Mouse (Mus musculus) lung, postnatal 25 days (tissue): ENCODE measurements around the gene Irs2.
A peak's percentile ranks its signal among the peaks of the same experiment; 100 is the strongest.

ENCODE experiments used
- DNase-seq: peaks from one replicate; pipeline ENCODE4 v3.0.0; 2022; ENCODE audit warnings: low spot score

The Irs2 gene

GRCm38 (mm10) chr8:11009431-11010071 lies 1.3 kb upstream of the Irs2 start:
- peak; percentile 78 for DNase-seq

DNA sequence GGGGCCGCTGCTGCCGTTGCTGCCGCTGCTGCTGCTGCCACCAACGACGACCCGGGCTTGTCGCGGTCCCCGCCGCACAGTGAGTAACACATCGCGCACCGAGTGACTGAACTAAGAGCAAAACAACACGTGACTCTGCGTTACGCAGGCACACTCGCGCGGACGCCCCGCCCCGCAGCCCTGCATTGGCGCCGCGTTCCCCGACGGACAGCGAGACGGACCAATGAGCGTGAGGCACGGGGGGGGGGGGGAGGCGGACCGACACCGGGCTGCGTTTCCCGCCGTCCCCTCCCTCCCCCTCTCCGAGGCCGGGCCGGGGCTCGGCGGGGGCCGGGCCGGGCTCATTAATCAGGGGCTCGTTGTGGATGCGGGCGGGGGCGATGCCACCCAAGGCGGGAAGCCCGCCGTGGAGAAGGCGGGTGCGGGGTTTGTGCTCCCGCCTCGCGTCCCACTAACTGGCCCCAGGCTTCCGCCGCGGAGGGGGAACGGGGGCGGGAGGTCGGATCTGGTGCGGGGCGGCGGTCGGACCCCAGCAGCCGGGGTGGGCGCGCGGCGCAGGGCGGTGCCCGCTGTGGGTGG lies 673 bp upstream of the Irs2 start:
- DNase-seq = peak; percentile 97

- no peak for DNase-seq
Measured at GRCm38 (mm10) chr8:11007581-11008378, 478 bp downstream of the Irs2 start.

DNA sequence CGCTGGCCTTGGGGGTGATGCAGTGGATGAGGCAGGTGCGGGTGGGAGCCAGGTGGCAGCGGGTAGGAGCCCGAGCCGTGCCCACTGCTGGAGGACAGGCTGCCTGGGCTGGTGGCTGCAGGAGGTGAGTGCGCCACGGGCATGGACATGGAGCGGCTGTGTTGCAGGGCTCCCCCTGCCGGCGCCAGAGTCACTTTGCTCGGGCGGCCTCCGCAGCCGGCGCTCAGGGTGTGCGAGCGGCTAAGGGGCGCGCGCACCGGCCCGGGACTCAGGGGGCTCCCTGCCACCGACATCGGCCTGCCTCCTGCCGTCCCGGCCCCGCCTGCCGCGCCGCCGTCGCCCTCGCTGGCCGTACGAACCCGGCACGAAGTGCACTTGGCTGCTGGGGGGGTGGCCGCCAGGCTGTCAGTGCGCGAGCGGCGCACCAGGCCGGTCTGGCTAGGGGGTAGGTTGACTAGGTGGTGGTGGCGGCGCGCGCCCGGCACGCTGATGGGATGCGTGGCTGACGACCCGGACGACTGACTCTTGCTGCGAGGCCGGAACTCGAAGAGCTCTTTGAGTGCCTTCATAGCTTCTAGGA lies 1.2 kb downstream of the Irs2 start:
- DNase-seq = peak; percentile 88

DNA sequence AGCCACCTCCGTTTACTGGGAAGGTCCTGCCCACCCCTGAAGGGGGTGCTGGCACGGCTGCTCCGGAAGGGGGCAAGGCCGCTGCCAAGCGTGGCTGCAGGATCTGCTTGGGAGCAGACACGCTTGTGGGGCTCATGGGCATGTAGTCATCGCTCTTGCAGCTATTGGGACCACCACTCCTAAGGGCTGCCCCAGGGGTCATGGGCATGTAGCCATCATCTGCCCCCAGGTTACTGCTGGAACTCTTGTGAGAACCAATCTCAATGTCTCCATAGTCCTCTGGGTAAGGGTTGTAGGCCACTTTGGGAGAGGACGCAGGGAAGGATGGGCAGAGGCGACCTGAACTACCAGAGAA lies 2.0 kb downstream of the Irs2 start:
- DNase-seq = no peak

- no peak for DNase-seq
Measured at GRCm38 (mm10) chr8:11005460-11006275, 2.6 kb downstream of the Irs2 start.

DNA sequence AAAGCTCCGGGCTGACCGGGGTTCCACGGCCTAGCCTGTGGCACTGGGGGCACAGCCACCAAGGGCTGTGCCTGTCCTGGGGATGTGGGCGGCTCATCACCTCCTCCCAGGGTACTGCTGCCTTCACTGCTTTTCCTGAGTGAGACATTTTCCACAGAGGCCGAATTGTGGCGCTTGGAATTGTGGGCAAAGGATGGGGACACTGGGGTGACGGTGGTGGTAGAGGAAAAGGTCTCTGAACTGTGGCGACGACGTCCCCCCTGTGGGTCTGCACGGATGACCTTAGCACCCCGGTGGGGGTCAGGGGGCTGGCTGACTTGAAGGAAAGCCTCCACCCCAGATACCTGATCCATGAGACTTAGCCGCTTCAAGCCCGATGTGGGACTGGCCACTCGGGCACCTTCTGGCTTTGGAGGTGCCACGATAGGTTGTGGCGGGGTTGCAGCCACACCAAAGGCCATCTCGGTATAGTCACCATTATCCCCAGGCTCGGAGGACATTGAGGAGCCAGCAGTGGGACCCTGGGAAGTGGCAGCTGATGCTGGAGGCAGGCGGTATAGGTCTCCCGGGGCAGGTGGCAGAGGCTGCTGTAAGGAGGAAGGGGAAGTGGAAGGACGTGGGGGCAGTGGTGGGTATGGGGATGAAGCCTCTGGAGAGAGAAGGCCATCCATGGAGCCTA lies 3.3 kb downstream of the Irs2 start:
- DNase-seq = no peak

GRCm38 (mm10) chr8:11003917-11004470 lies 4.3 kb downstream of the Irs2 start:
- DNase-seq = no peak

- DNase-seq = no peak
Measured at GRCm38 (mm10) chr8:11003253-11003652, 5.0 kb downstream of the Irs2 start.

DNA sequence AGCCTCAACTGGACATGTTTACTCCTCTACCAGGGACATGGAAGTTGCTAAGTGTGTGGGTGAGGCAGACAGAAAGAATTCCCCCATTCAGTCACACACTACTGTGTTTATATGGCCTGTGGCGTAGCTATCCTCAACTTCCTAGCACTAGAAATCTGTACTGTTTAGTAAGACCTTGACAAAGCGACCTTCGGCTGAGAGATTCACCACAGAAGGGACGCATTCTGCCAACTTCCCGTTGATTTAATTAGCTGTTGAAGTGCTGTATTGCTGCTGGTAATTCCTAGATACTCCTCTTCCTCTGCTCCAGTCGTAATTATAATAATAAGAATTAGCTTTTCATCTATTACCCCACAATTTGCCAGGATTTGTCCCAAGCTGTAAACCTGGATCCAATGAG lies 5.4 kb downstream of the Irs2 start:
- no peak for DNase-seq

DNA sequence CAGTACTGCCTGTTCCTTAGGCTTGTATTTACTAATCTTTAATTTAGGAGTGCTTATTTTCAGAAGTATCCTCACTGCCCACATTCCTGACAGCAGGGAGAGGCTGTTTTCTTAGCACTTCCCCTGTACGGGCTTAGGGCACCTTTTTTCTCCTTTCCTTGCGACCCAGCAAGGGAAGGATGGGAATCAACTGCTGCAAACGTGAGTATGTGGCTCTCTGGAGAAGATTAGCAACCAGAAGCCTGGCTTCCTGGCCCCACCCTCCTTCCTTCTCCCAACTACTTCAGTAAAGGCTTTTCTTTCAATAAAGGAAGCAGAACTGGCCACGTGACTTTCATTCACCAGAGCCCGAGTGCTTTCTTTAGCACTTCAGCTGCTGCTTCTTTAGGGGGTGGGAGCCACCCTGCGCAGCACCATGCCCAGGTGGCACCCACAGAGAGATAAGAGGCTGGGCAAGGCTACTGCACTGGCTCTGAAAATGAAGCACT lies 7.2 kb downstream of the Irs2 start:
- DNase-seq = peak; percentile 73

DNA sequence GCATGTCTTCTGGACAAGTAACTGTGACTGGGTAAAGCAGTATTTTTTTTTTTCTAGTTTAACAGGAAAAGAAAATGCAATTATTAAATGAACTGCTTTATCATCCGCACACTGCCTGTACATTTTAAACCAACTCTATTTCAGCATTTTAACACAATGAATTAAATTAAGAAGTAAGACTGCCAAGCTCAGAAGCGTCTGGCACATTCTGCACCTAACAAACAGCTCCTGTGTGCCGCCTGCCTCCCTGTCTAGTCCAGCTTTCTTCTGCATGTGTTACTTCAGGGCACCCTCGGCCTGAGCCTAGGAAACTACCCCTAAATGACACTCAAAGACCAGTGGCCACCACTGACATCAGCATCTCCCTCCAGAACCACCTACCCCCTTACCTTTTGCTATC lies 8.7 kb downstream of the Irs2 start:
- no peak for DNase-seq

DNA sequence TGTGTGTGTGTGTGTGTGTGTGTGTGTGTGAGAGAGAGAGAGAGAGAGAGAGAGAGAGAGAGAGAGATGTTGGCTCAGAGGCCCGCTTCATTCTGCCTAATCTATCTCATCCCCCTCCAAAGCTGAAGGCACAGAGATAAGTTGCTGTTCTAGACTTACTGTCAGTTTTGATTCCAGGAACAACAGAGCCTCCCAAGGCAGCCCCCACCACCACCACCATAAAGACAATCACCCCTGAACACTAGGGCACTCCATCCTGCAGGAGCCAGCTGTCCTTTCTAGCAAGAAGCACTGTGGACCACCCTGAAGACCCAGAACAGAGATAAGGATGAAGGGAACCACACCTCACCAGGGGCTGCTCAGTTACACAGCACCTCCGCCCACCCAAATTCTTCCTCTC lies 12.0 kb downstream of the Irs2 start:
- DNase-seq = no peak

DNA sequence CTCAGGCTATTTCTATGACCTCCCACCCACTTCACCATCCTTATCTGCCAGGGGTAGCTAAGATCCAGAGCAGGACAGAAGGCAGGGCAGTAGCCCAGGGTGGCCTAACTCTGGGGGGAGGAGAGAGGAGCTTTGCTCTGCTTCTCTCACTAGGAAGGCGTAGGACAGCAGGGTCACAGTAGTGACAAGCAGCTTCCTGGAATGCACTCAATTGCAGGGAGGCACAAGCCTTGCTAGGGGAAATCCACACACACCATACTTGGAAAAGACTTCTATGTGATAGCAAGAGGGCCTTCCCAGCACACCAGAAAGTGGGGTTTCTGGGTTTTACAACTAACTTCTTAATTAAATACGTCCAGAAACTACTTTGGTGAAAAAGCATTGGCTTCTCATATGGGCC lies 12.5 kb downstream of the Irs2 start:
- no peak for DNase-seq

GRCm38 (mm10) chr8:10994390-10994954 lies 13.8 kb downstream of the Irs2 start:
- DNase-seq = no peak

DNA sequence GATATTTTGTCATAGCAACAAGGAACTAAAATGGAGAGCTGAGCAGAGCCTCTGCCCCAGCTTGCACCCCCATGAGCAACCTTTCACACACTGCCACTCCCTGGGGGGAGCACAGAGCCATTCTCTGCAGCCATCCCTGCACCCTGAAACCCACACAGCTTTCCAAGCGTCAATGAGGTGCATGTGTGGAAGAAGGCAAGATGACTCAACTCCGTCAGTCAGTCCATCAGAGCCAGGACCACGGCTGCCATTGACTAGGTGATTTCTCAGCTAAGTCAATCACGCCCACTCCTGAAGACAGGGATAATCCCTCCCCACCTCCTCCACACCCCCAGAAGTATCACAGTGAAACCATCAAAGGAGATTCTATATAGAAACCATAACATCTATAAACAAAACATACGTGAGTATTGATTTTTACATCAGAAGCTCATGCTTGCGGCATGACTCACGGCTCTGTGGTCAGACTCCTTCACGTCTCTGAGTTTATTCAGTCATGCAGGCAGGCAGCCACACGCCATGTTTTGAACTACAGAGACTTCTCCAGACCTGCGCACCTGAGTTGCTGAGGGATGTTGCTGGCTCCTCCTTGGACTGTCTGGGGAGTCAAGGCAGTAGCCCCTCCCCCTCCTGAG lies 14.6 kb downstream of the Irs2 start:
- no peak for DNase-seq

GRCm38 (mm10) chr8:10992081-10992480 lies 16.2 kb downstream of the Irs2 start:
- no peak for DNase-seq

DNA sequence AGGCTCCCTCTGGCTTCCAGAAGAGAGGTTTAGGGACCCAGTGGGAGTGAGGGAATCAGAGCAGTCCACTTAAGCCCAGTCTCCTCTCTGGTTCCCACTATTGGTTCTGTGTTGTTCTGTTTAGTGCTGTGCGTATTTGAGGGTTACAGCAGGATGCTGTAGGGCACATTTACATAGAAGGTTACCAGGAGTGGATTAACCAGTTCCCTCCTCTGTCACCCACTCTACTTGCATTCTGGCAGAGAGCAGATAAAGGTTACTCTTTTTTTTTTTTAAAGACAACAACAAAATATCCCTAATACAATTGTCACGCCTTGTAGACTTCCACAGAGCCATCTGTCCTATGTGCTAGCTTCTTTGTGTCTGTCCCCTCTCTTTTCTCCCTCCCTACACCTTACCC lies 16.9 kb downstream of the Irs2 start:
- DNase-seq = no peak

GRCm38 (mm10) chr8:10990421-10991110 lies 17.7 kb downstream of the Irs2 start:
- peak; percentile 45 for DNase-seq

GRCm38 (mm10) chr8:10989946-10990345 lies 18.3 kb downstream of the Irs2 start:
- DNase-seq = no peak
